Mouse (Mus musculus) kidney, postnatal 0 days (tissue): ENCODE results near the gene Map3k20. TPM values are rescaled to one million over a fixed set of nuclear protein-coding genes. Genes with fewer than 3 reads are reported as not detected.

Source experiments
- ATAC-seq: fragments of 200-750 bp; cut with Nextera tagmentation; replicated peaks from 2 replicates; pipeline ENCODE4 v1.8.0; 2017; ENCODE audit warnings: low read depth, moderate number of reproducible peaks, moderate TSS enrichment, moderate library complexity; ENCODE audit not compliant: low FRiP score
- DNase-seq: peaks from one replicate; pipeline ENCODE4 v3.0.0-alpha.2; 2016; ENCODE audit warnings: low spot score
- H3K27ac ChIP-seq: fragments of 300-500 bp; sonication (generic); 2 replicates; pipeline ENCODE4 v1.5.1; 2014; ENCODE audit warnings: mild to moderate bottlenecking
- H3K27me3 ChIP-seq: fragments of 300-500 bp; sonication (generic); 2 replicates; pipeline ENCODE4 v1.6.1; 2014; ENCODE audit warnings: low read length, mixed read lengths; ENCODE audit not compliant: insufficient read depth
- H3K36me3 ChIP-seq: fragments of 300-500 bp; sonication (generic); 2 replicates; pipeline ENCODE4 v1.6.1; 2014; ENCODE audit warnings: low read length, mixed read lengths; ENCODE audit not compliant: insufficient read depth
- H3K4me1 ChIP-seq: fragments of 300-500 bp; sonication (generic); replicated peaks from 2 replicates; pipeline ENCODE4 v1.6.1; 2014; ENCODE audit warnings: antibody characterized with exemption, low read length, mixed read lengths; ENCODE audit not compliant: insufficient read depth
- H3K4me2 ChIP-seq: fragments of 300-500 bp; sonication (generic); 2 replicates; pipeline ENCODE4 v1.6.1; 2014; ENCODE audit warnings: mild to moderate bottlenecking, low read length, moderate library complexity, mixed read lengths
- H3K4me3 ChIP-seq: fragments of 300-500 bp; sonication (generic); replicated peaks from 2 replicates; pipeline ENCODE4 v1.5.1; 2014; ENCODE audit warnings: low read depth, low read length
- H3K9ac ChIP-seq: fragments of 300-500 bp; sonication (generic); 2 replicates; pipeline ENCODE4 v1.6.1; 2014; ENCODE audit warnings: low read depth, low read length
- H3K9me3 ChIP-seq: fragments of 300-500 bp; sonication (generic); replicated peaks from 2 replicates; pipeline ENCODE4 v1.6.1; 2016; ENCODE audit warnings: low read length, inconsistent platforms, mixed read lengths
- CTCF ChIP-seq: IDR thresholded peaks from 2 replicates; pipeline ENCODE4 v1.5.1; 2016; ENCODE audit warnings: antibody characterized with exemption, low read depth, mild to moderate bottlenecking, moderate library complexity
- WGBS: fragments of 180-500 bp; shearing (Covaris S2); extraction: QIAGEN DNeasy Blood & Tissue Kit; methylation state at CpG from one replicate; pipeline ENCODE4 v1.1.7; 2014; 5-methylcytosine and 5-hydroxymethylcytosine counted together
- polyA plus RNA-seq: library from polyadenylated mRNA; unstranded; fragments of >200 nt; fragmentation: Nextera tagmentation; extraction: Ambion mirVana; gene quantifications from 2 replicates; pipeline ENCODE4 v1.2.1, GENCODE M21; 2015

Map3k20 gene
- polyA plus RNA-seq, 1 experiment from 2014 or later, result 10.1 TPM

GRCm38 (mm10) chr2:72427288-72427687, 141.9 kb downstream of the Map3k20 start:
- Histone ChIP-seq H3K27me3 (no peaks in the 10 kb centered on the region), H3K4me1 (no peaks in the 10 kb centered on the region), H3K36me3 (no peaks in the 10 kb centered on the region), H3K9me3 (no peaks in the 10 kb centered on the region), H3K4me3 (no peak overlapping the region), H3K9ac (no peak overlapping the region), H3K27ac (no peak overlapping the region), H3K4me2 (no peak overlapping the region)
- DNase-seq (no peak), ATAC-seq (no peak)
- WGBS, result 77% methylated on average over 11 of the region's 11 CpGs
- TF ChIP-seq CTCF, result no peak

- WGBS, result 39% methylated on average over 8 of the region's 8 CpGs
Measured at GRCm38 (mm10) chr2:72438941-72439533, 153.6 kb downstream of the Map3k20 start.

GRCm38 (mm10) chr2:72441010-72441409, 155.6 kb downstream of the Map3k20 start:
- no peaks in the 10 kb centered on the region for H3K9me3 ChIP-seq
- no peak overlapping the region for H3K9ac ChIP-seq
- no peak for TF ChIP-seq CTCF
- ATAC-seq (no peak), DNase-seq (no peak)
- H3K27ac ChIP-seq, result no peak overlapping the region
- H3K27me3 ChIP-seq, result no peaks in the 10 kb centered on the region
- H3K4me2 ChIP-seq, result no peak overlapping the region
- H3K36me3 ChIP-seq, result no peaks in the 10 kb centered on the region
- H3K4me3 ChIP-seq, result no peak overlapping the region
- 85% methylated on average over 9 of the region's 9 CpGs for WGBS
- H3K4me1 ChIP-seq, result no peaks in the 10 kb centered on the region

More at GRCm38 (mm10) chr2:72438941-72439533, 153.6 kb downstream of the Map3k20 start:
- no peak overlapping the region for H3K4me3 ChIP-seq
- no peak overlapping the region for H3K4me2 ChIP-seq
- no peak overlapping the region for H3K27ac ChIP-seq
- ATAC-seq (no peak), DNase-seq (peak; percentile 37)
- no peak for TF ChIP-seq CTCF
- 0 out of 2 replicates have a peak, but pooled peaks cover 2% of the 10 kb centered on the region for H3K36me3 ChIP-seq
- no peaks in the 10 kb centered on the region for H3K27me3 ChIP-seq
- no peaks in the 10 kb centered on the region for H3K9me3 ChIP-seq
- H3K4me1 ChIP-seq, result no peaks in the 10 kb centered on the region
- no peak overlapping the region for H3K9ac ChIP-seq

GRCm38 (mm10) chr2:72442825-72443224, 157.4 kb downstream of the Map3k20 start:
- ATAC-seq (no peak), DNase-seq (no peak)
- 76% methylated on average over 6 of the region's 6 CpGs for WGBS

GRCm38 (mm10) chr2:72443960-72444359, 158.5 kb downstream of the Map3k20 start:
- no peak overlapping the region for H3K27ac ChIP-seq
- no peak for TF ChIP-seq CTCF
- ATAC-seq (no peak), DNase-seq (no peak)
- H3K9me3 ChIP-seq, result no peaks in the 10 kb centered on the region
- H3K36me3 ChIP-seq, result no peaks in the 10 kb centered on the region
- no peaks in the 10 kb centered on the region for H3K4me1 ChIP-seq
- no peak overlapping the region for H3K4me3 ChIP-seq
- H3K27me3 ChIP-seq, result no peaks in the 10 kb centered on the region
- no peak overlapping the region for H3K9ac ChIP-seq
- H3K4me2 ChIP-seq, result no peak overlapping the region
- 77% methylated on average over 3 of the region's 3 CpGs for WGBS

More at GRCm38 (mm10) chr2:72442825-72443224, 157.4 kb downstream of the Map3k20 start:
- H3K9me3 ChIP-seq, result no peaks in the 10 kb centered on the region
- no peak overlapping the region for H3K9ac ChIP-seq
- no peaks in the 10 kb centered on the region for H3K36me3 ChIP-seq
- H3K27me3 ChIP-seq, result no peaks in the 10 kb centered on the region
- H3K4me3 ChIP-seq, result no peak overlapping the region
- no peak for TF ChIP-seq CTCF
- H3K27ac ChIP-seq, result no peak overlapping the region
- no peaks in the 10 kb centered on the region for H3K4me1 ChIP-seq
- H3K4me2 ChIP-seq, result no peak overlapping the region

- no peak overlapping the region for H3K27ac ChIP-seq
- H3K4me2 ChIP-seq, result no peak overlapping the region
- H3K9me3 ChIP-seq, result no peaks in the 10 kb centered on the region
- WGBS, result 90% methylated on average over 3 of the region's 3 CpGs
- no peak for ATAC-seq
- DNase-seq, result no peak
- TF ChIP-seq CTCF, result no peak
- H3K27me3 ChIP-seq, result no peaks in the 10 kb centered on the region
- no peaks in the 10 kb centered on the region for H3K36me3 ChIP-seq
- no peak overlapping the region for H3K4me3 ChIP-seq
- H3K9ac ChIP-seq, result no peak overlapping the region
- no peaks in the 10 kb centered on the region for H3K4me1 ChIP-seq
Measured at GRCm38 (mm10) chr2:72446106-72446505, 160.7 kb downstream of the Map3k20 start.

GRCm38 (mm10) chr2:72446615-72447014, 161.2 kb downstream of the Map3k20 start:
- ATAC-seq (no peak), DNase-seq (no peak)
- Histone ChIP-seq H3K9ac (no peak overlapping the region), H3K9me3 (no peaks in the 10 kb centered on the region), H3K27me3 (no peaks in the 10 kb centered on the region), H3K4me1 (no peaks in the 10 kb centered on the region), H3K27ac (no peak overlapping the region), H3K4me2 (no peak overlapping the region), H3K36me3 (no peaks in the 10 kb centered on the region), H3K4me3 (no peak overlapping the region)
- no peak for TF ChIP-seq CTCF
- WGBS, result 49% methylated on average over 5 of the region's 5 CpGs
